Mouse (Mus musculus) activated CD4-positive, CD25-positive, alpha-beta regulatory T cell (primary cell): ENCODE measurements around the gene Milr1. TPM values are rescaled to one million over a fixed set of nuclear protein-coding genes. Genes with fewer than 3 reads are reported as not detected.

Source experiments
- polyA plus RNA-seq, 2 experiments: library from polyadenylated mRNA; unstranded; fragments of 100-300 nt; shearing (Covaris generic); gene quantifications; one replicate each; pipeline ENCODE4 v1.2.1; 2017

The Milr1 gene
- polyA plus RNA-seq: 10 to 100 TPM in 1 of 2 experiments, 1 to 10 TPM in 1; 9.5 to 11.1 TPM

GRCm38 (mm10) chr11:106751039-106752018, at the start of gene Milr1:
Milr1 (plus strand) TSS chr11:106751226.

GRCm38 (mm10) chr11:106750121-106750751, 790 bp upstream of the Milr1 start, which contains the start of gene Pecam1:
Pecam1 (minus strand) TSS chr11:106750628.

GRCm38 (mm10) chr11:106779388-106780088, 28.5 kb downstream of the Milr1 start, which contains the start of gene Polg2:
Polg2 (minus strand) TSS chr11:106779537.

GRCm38 (mm10) chr11:106788775-106789459, 37.9 kb downstream of the Milr1 start, which contains the start of the genes Ddx5 and Cep95:
Ddx5 (minus strand) TSS chr11:106789185.
Cep95 (plus strand) TSS chr11:106789252.

Other genes starting within 250 kb of the Milr1 start
- 10 to 100 TPM; 17.6 to 28.6 TPM for gene Tex2, start 137.8 kb upstream of the Milr1 start, polyA plus RNA-seq
- 100 to 1,000 TPM in 1 of 2 experiments, 10 to 100 TPM in 1; 95.9 to 101 TPM for gene Pecam1, start 598 bp upstream of the Milr1 start, polyA plus RNA-seq
- 10 to 100 TPM; 18.9 to 31.9 TPM for gene Polg2, start 28.3 kb downstream of the Milr1 start, polyA plus RNA-seq
- gene Ddx5, start 38.0 kb downstream of the Milr1 start, polyA plus RNA-seq: 100 to 1,000 TPM; 576 to 643 TPM
- gene Cep95, start 38.0 kb downstream of the Milr1 start, polyA plus RNA-seq: 10 to 100 TPM; 26.0 to 32.4 TPM
- gene Smurf2, start 169.5 kb downstream of the Milr1 start, polyA plus RNA-seq: 10 to 100 TPM; 16.9 to 58.4 TPM
- 10 to 100 TPM; 89.2 to 89.8 TPM for gene Kpna2, start 248.3 kb downstream of the Milr1 start, polyA plus RNA-seq